Mouse (Mus musculus) heart, embryonic 13.5 days (tissue): Measurements from ENCODE around the gene Ctf1. TPM values are rescaled to one million over a fixed set of nuclear protein-coding genes. Genes with fewer than 3 reads are reported as not detected.

Experiments
- ATAC-seq: fragments of 200-750 bp; cut with Nextera tagmentation; 2 replicates; pipeline ENCODE4 v1.8.0; 2017; ENCODE audit warnings: moderate TSS enrichment; ENCODE audit not compliant: insufficient number of reproducible peaks, low FRiP score, low TSS enrichment; ENCODE audit errors: extremely low read depth
- H3K27ac ChIP-seq: fragments of 300-500 bp; sonication (generic); replicated peaks from 2 replicates; pipeline ENCODE4 v1.5.1; 2015; ENCODE audit warnings: moderate library complexity, mild to moderate bottlenecking, inconsistent platforms
- H3K27me3 ChIP-seq: fragments of 300-500 bp; sonication (generic); replicated peaks from 2 replicates; pipeline ENCODE4 v1.6.1; 2015; ENCODE audit warnings: mild to moderate bottlenecking, inconsistent platforms
- H3K36me3 ChIP-seq: fragments of 300-500 bp; sonication (generic); 2 replicates; pipeline ENCODE4 v1.6.1; 2015; ENCODE audit warnings: mild to moderate bottlenecking, inconsistent platforms
- H3K4me1 ChIP-seq: fragments of 300-500 bp; sonication (generic); 2 replicates; pipeline ENCODE4 v1.6.1; 2015; ENCODE audit warnings: inconsistent platforms
- H3K4me2 ChIP-seq: fragments of 300-500 bp; sonication (generic); 2 replicates; pipeline ENCODE4 v1.6.1; 2015; ENCODE audit warnings: inconsistent platforms, mild to moderate bottlenecking, moderate library complexity
- H3K4me3 ChIP-seq: fragments of 300-500 bp; sonication (generic); 2 replicates; pipeline ENCODE4 v1.5.1; 2015; ENCODE audit warnings: moderate library complexity, mild to moderate bottlenecking, inconsistent platforms
- H3K9ac ChIP-seq: fragments of 300-500 bp; sonication (generic); 2 replicates; pipeline ENCODE4 v1.6.1; 2015; ENCODE audit warnings: inconsistent platforms, mild to moderate bottlenecking, moderate library complexity
- H3K9me3 ChIP-seq: fragments of 300-500 bp; sonication (generic); 2 replicates; pipeline ENCODE4 v1.6.1; 2016; ENCODE audit warnings: inconsistent platforms
- WGBS: fragments of 180-500 bp; shearing (Covaris S2); methylation state at CpG from one replicate; pipeline ENCODE4 v1.1.7; 2015; ENCODE audit warnings: mixed read lengths; 5-methylcytosine and 5-hydroxymethylcytosine counted together
- polyA plus RNA-seq: library from polyadenylated mRNA; unstranded; fragments of >200 nt; fragmentation: Nextera tagmentation; extraction: Ambion mirVana; gene quantifications from 2 replicates; pipeline ENCODE4 v1.2.1, GENCODE M21; 2015

The Ctf1 gene
- polyA plus RNA-seq = 4.6 TPM in 2 replicates

GRCm38 (mm10) chr7:127712461-127713385, at the start of gene Ctf1:
Gene Ctf1, plus strand, starts transcription at chr7:127712736.
- peak within 1 kb of the TSS; percentile 77 for H3K9ac ChIP-seq
- no peak for ATAC-seq
- H3K27ac ChIP-seq = peak within 1 kb of the TSS; percentile 85
- H3K36me3 ChIP-seq = 0 out of 2 replicates have a peak, but pooled peaks cover 3% of the 10 kb centered on the region
- peaks cover 33% of the 10 kb centered on the region for H3K4me1 ChIP-seq
- H3K4me3 ChIP-seq = peak within 1 kb of the TSS; percentile 49
- peaks cover 22% of the 10 kb centered on the region for H3K27me3 ChIP-seq
- H3K4me2 ChIP-seq = peak within 1 kb of the TSS; percentile 71
- H3K9me3 ChIP-seq = no peaks in the 10 kb centered on the region
- WGBS = 4% methylated on average over 28 of the region's 28 CpGs

GRCm38 (mm10) chr7:127662926-127663325, 49.6 kb upstream of the Ctf1 start:
- no peak overlapping the region for H3K4me3 ChIP-seq
- H3K27me3 ChIP-seq = no peaks in the 10 kb centered on the region
- WGBS = 70% methylated on average over 6 of the region's 6 CpGs
- H3K9me3 ChIP-seq = no peaks in the 10 kb centered on the region
- H3K27ac ChIP-seq = no peak overlapping the region
- H3K4me1 ChIP-seq = 0 out of 2 replicates have a peak, but pooled peaks cover 9% of the 10 kb centered on the region
- no peak overlapping the region for H3K4me2 ChIP-seq
- no peak for ATAC-seq
- H3K36me3 ChIP-seq = peaks cover 13% of the 10 kb centered on the region
- no peak overlapping the region for H3K9ac ChIP-seq

GRCm38 (mm10) chr7:127666066-127666654, 46.4 kb upstream of the Ctf1 start:
- 0 out of 2 replicates have a peak, but pooled peaks cover 9% of the 10 kb centered on the region for H3K4me1 ChIP-seq
- H3K4me3 ChIP-seq = no peak overlapping the region
- 90% methylated on average over 6 of the region's 6 CpGs for WGBS
- H3K27me3 ChIP-seq = no peaks in the 10 kb centered on the region
- H3K9ac ChIP-seq = no peak overlapping the region
- no peak overlapping the region for H3K4me2 ChIP-seq
- no peak overlapping the region for H3K27ac ChIP-seq
- peaks cover 13% of the 10 kb centered on the region for H3K36me3 ChIP-seq
- no peak for ATAC-seq
- no peaks in the 10 kb centered on the region for H3K9me3 ChIP-seq

GRCm38 (mm10) chr7:127666679-127667078, 45.9 kb upstream of the Ctf1 start:
- Histone ChIP-seq H3K27ac (no peak overlapping the region), H3K27me3 (no peaks in the 10 kb centered on the region), H3K4me2 (no peak overlapping the region), H3K4me3 (no peak overlapping the region), H3K9ac (no peak overlapping the region), H3K36me3 (peaks cover 13% of the 10 kb centered on the region), H3K9me3 (no peaks in the 10 kb centered on the region), H3K4me1 (0 out of 2 replicates have a peak, but pooled peaks cover 9% of the 10 kb centered on the region)
- no peak for ATAC-seq
- 89% methylated on average over 13 of the region's 13 CpGs for WGBS

DNA sequence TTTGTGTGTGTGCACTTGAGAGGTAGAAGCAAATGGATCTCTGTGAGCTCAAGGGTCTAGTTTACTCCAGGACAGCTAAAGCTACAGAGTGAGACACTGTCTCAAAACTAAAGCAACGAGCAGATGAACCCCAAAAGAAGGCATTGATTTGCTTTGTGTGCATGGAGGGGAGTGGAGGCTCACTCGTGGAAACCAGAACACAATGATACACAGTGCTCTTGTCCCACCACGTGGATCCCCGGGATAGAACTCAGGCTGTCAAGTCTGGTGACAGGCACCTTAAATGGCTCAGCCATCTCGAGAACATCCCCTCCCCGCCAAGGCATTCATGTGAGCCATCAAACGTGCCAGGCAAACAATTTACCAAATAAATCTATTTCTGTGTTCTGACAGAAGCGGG, 45.4 kb upstream of the Ctf1 start:
- Histone ChIP-seq H3K27me3 (no peaks in the 10 kb centered on the region), H3K9ac (no peak overlapping the region)
- 36% methylated on average over 8 of the region's 8 CpGs for WGBS

GRCm38 (mm10) chr7:127671880-127672774, 40.4 kb upstream of the Ctf1 start:
- 67% methylated on average over 11 of the region's 11 CpGs for WGBS
- no peaks in the 10 kb centered on the region for H3K27me3 ChIP-seq
- no peak for ATAC-seq
- H3K27ac ChIP-seq = no peak overlapping the region
- H3K4me1 ChIP-seq = peaks cover 16% of the 10 kb centered on the region
- no peak overlapping the region for H3K4me3 ChIP-seq
- no peaks in the 10 kb centered on the region for H3K9me3 ChIP-seq
- no peak overlapping the region for H3K4me2 ChIP-seq
- no peak overlapping the region for H3K9ac ChIP-seq
- 0 out of 2 replicates have a peak, but pooled peaks cover 2% of the 10 kb centered on the region for H3K36me3 ChIP-seq

More for the DNA sequence above, 45.4 kb upstream of the Ctf1 start:
- ATAC-seq = no peak
- H3K9me3 ChIP-seq = no peaks in the 10 kb centered on the region
- H3K36me3 ChIP-seq = peaks cover 13% of the 10 kb centered on the region
- no peak overlapping the region for H3K4me3 ChIP-seq
- 0 out of 2 replicates have a peak, but pooled peaks cover 9% of the 10 kb centered on the region for H3K4me1 ChIP-seq
- no peak overlapping the region for H3K4me2 ChIP-seq
- H3K27ac ChIP-seq = no peak overlapping the region

DNA sequence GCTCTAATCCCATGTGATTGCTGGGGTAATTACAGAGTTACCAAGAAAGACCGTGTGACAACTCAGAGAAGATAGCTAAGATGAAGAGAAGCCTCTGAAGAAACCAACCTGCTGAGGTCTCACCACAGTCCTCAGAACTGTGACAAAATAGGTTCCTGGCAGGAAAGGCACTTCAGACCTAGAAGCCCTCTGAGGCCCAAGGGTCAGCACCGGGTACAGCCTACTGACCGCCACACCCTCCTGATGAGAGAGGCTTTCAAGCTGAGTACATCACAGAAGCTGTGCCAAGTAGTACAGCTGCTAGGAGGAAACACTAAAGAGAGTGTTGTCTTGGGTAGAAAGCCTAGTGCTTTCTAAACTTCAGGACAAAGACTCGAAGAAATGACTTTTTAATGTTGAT, 39.8 kb upstream of the Ctf1 start:
- no peaks in the 10 kb centered on the region for H3K9me3 ChIP-seq
- H3K4me1 ChIP-seq = peaks cover 10% of the 10 kb centered on the region
- H3K36me3 ChIP-seq = 0 out of 2 replicates have a peak, but pooled peaks cover 4% of the 10 kb centered on the region
- H3K4me2 ChIP-seq = no peak overlapping the region
- 58% methylated on average over 4 of the region's 4 CpGs for WGBS
- H3K27me3 ChIP-seq = no peaks in the 10 kb centered on the region
- H3K4me3 ChIP-seq = no peak overlapping the region
- H3K9ac ChIP-seq = no peak overlapping the region
- ATAC-seq = no peak
- no peak overlapping the region for H3K27ac ChIP-seq

- Histone ChIP-seq H3K4me3 (no peak overlapping the region), H3K4me2 (no peak overlapping the region), H3K9ac (0 out of 2 replicates have a peak overlapping the region, but pooled peaks have one; percentile 0), H3K36me3 (0 out of 2 replicates have a peak, but pooled peaks cover 4% of the 10 kb centered on the region), H3K4me1 (peaks cover 9% of the 10 kb centered on the region), H3K9me3 (no peaks in the 10 kb centered on the region), H3K27me3 (no peaks in the 10 kb centered on the region), H3K27ac (no peak overlapping the region)
- no peak for ATAC-seq
- WGBS = 4% methylated on average over 5 of the region's 5 CpGs
Observed at GRCm38 (mm10) chr7:127674977-127675376, 37.6 kb upstream of the Ctf1 start.

GRCm38 (mm10) chr7:127675391-127675811, 37.1 kb upstream of the Ctf1 start:
- Histone ChIP-seq H3K36me3 (0 out of 2 replicates have a peak, but pooled peaks cover 4% of the 10 kb centered on the region), H3K27ac (no peak overlapping the region), H3K4me3 (no peak overlapping the region), H3K4me1 (peaks cover 9% of the 10 kb centered on the region), H3K9me3 (no peaks in the 10 kb centered on the region), H3K9ac (0 out of 2 replicates have a peak overlapping the region, but pooled peaks have one; percentile 0), H3K4me2 (no peak overlapping the region), H3K27me3 (no peaks in the 10 kb centered on the region)
- no peak for ATAC-seq
- 72% methylated on average over 9 of the region's 9 CpGs for WGBS

- no peak overlapping the region for H3K4me2 ChIP-seq
- peaks cover 15% of the 10 kb centered on the region for H3K4me1 ChIP-seq
- H3K9ac ChIP-seq = no peak overlapping the region
- no peaks in the 10 kb centered on the region for H3K9me3 ChIP-seq
- 0 out of 2 replicates have a peak, but pooled peaks cover 4% of the 10 kb centered on the region for H3K36me3 ChIP-seq
- H3K27ac ChIP-seq = no peak overlapping the region
- no peaks in the 10 kb centered on the region for H3K27me3 ChIP-seq
- no peak overlapping the region for H3K4me3 ChIP-seq
- WGBS = 66% methylated on average over 6 of the region's 6 CpGs
- no peak for ATAC-seq
Observed at GRCm38 (mm10) chr7:127677077-127677476, 35.5 kb upstream of the Ctf1 start.
